Mouse (Mus musculus) forebrain, embryonic 16.5 days (tissue): ENCODE measurements at regions not wholly inside any gene's neighbourhood (a gene's known extent, or its start where the extent isn't known, plus 50 kb on each side); places are given as distances from the start of the nearest gene placed in this dataset.
"Not testable (repeated sequence)": the region's sequence is repeated elsewhere in the genome, so short reads cannot be mapped to it uniquely, and the experiment has no call there.

Experiments
- ATAC-seq: fragments of 200-750 bp; cut with Nextera tagmentation; 2 replicates; pipeline ENCODE4 v1.8.0; 2017; ENCODE audit warnings: mild to moderate bottlenecking, moderate library complexity
- H3K27ac ChIP-seq: fragments of 300-500 bp; sonication (generic); 2 replicates; pipeline ENCODE4 v1.5.1; 2014; ENCODE audit warnings: low read length, control low read depth
- H3K27me3 ChIP-seq: fragments of 300-500 bp; sonication (generic); replicated peaks from 2 replicates; pipeline ENCODE4 v1.6.1; 2014; ENCODE audit warnings: low read length; ENCODE audit not compliant: control insufficient read depth, insufficient read depth
- H3K36me3 ChIP-seq: fragments of 300-500 bp; sonication (generic); 2 replicates; pipeline ENCODE4 v1.6.1; 2014; ENCODE audit not compliant: control insufficient read depth, insufficient read depth
- H3K4me1 ChIP-seq: fragments of 300-500 bp; sonication (generic); replicated peaks from 2 replicates; pipeline ENCODE4 v1.6.1; 2014; ENCODE audit warnings: low read length; ENCODE audit not compliant: control insufficient read depth, insufficient read depth
- H3K4me2 ChIP-seq: fragments of 300-500 bp; sonication (generic); 2 replicates; pipeline ENCODE4 v1.6.1; 2014; ENCODE audit warnings: mild to moderate bottlenecking, low read length, control low read depth
- H3K4me3 ChIP-seq: fragments of 300-500 bp; sonication (generic); replicated peaks from 2 replicates; pipeline ENCODE4 v1.5.1; 2014; ENCODE audit warnings: mild to moderate bottlenecking, low read length, control low read depth
- H3K9ac ChIP-seq: fragments of 300-500 bp; sonication (generic); replicated peaks from 2 replicates; pipeline ENCODE4 v1.6.1; 2014; ENCODE audit warnings: low read depth, low read length, control low read depth
- H3K9me3 ChIP-seq: fragments of 300-500 bp; sonication (generic); 2 replicates; pipeline ENCODE4 v1.6.1; 2016; ENCODE audit warnings: low read length; ENCODE audit not compliant: control insufficient read depth
- WGBS: fragments of 180-500 bp; shearing (Covaris S2); extraction: QIAGEN DNeasy Blood & Tissue Kit; methylation state at CpG from one replicate; pipeline ENCODE4 v1.1.7; 2014; 5-methylcytosine and 5-hydroxymethylcytosine counted together

GRCm38 (mm10) chr9:6845281-6845680, 339.0 kb downstream of the Dync2h1 start:
- not testable (repeated sequence) for ATAC-seq, H3K4me3 ChIP-seq, H3K27me3 ChIP-seq, H3K36me3 ChIP-seq, H3K27ac ChIP-seq, H3K4me1 ChIP-seq, H3K4me2 ChIP-seq, H3K9me3 ChIP-seq, H3K9ac ChIP-seq
- 86% methylated on average over 2 of the region's 2 CpGs for WGBS

- not testable (repeated sequence) for H3K36me3 ChIP-seq, H3K27ac ChIP-seq, ATAC-seq, H3K4me2 ChIP-seq, H3K9me3 ChIP-seq, H3K9ac ChIP-seq, H3K27me3 ChIP-seq, H3K4me3 ChIP-seq, H3K4me1 ChIP-seq
- 94% methylated on average over 5 of the region's 5 CpGs for WGBS
These were observed 349.3 kb downstream of the Dync2h1 start for GRCm38 (mm10) chr9:6834936-6835335.

GRCm38 (mm10) chr9:6834470-6834869, 349.8 kb downstream of the Dync2h1 start:
- Histone ChIP-seq H3K4me2 (no peak overlapping the region), H3K9ac (no peak overlapping the region), H3K27me3 (no peaks in the 10 kb centered on the region), H3K4me1 (no peaks in the 10 kb centered on the region), H3K9me3 (no peaks in the 10 kb centered on the region), H3K4me3 (no peak overlapping the region), H3K27ac (no peak overlapping the region), H3K36me3 (no peaks in the 10 kb centered on the region)
- WGBS, result 75% methylated on average over 5 of the region's 5 CpGs
- no peak for ATAC-seq

GRCm38 (mm10) chr9:6832862-6833261, 351.4 kb downstream of the Dync2h1 start:
- no peak for ATAC-seq
- no peaks in the 10 kb centered on the region for H3K9me3 ChIP-seq
- no peaks in the 10 kb centered on the region for H3K36me3 ChIP-seq
- WGBS, result 29% methylated on average over 2 of the region's 2 CpGs
- H3K27ac ChIP-seq, result no peak overlapping the region
- H3K4me2 ChIP-seq, result no peak overlapping the region
- H3K4me3 ChIP-seq, result no peak overlapping the region
- no peaks in the 10 kb centered on the region for H3K27me3 ChIP-seq
- no peaks in the 10 kb centered on the region for H3K4me1 ChIP-seq
- no peak overlapping the region for H3K9ac ChIP-seq

GRCm38 (mm10) chr9:6831642-6832041, 352.6 kb downstream of the Dync2h1 start:
- H3K9ac ChIP-seq, H3K9me3 ChIP-seq, H3K4me3 ChIP-seq, H3K36me3 ChIP-seq, H3K4me2 ChIP-seq, H3K27ac ChIP-seq, H3K4me1 ChIP-seq, H3K27me3 ChIP-seq, ATAC-seq: not testable (repeated sequence)
- 55% methylated on average over 6 of the region's 6 CpGs for WGBS

GRCm38 (mm10) chr9:6826581-6826980, 357.7 kb downstream of the Dync2h1 start:
- Histone ChIP-seq H3K4me3 (no peak overlapping the region), H3K4me2 (no peak overlapping the region), H3K27me3 (no peaks in the 10 kb centered on the region), H3K27ac (no peak overlapping the region), H3K9me3 (no peaks in the 10 kb centered on the region), H3K4me1 (no peaks in the 10 kb centered on the region), H3K9ac (no peak overlapping the region), H3K36me3 (no peaks in the 10 kb centered on the region)
- WGBS, result 93% methylated on average over 3 of the region's 3 CpGs
- no peak for ATAC-seq

- Histone ChIP-seq H3K27me3 (no peaks in the 10 kb centered on the region), H3K27ac (no peak overlapping the region), H3K36me3 (no peaks in the 10 kb centered on the region), H3K4me1 (no peaks in the 10 kb centered on the region), H3K9me3 (no peaks in the 10 kb centered on the region), H3K4me3 (no peak overlapping the region), H3K4me2 (no peak overlapping the region), H3K9ac (no peak overlapping the region)
- no peak for ATAC-seq
These were observed 358.6 kb downstream of the Dync2h1 start for GRCm38 (mm10) chr9:6825609-6826008.

- H3K36me3 ChIP-seq, H3K27ac ChIP-seq, H3K4me2 ChIP-seq, H3K9me3 ChIP-seq, H3K4me3 ChIP-seq, H3K4me1 ChIP-seq, H3K9ac ChIP-seq, H3K27me3 ChIP-seq, ATAC-seq: not testable (repeated sequence)
- 64% methylated on average over 1 of the region's 1 CpGs for WGBS
These were observed 360.3 kb downstream of the Dync2h1 start for GRCm38 (mm10) chr9:6823946-6824345.

GRCm38 (mm10) chr9:6823536-6823935, 360.7 kb downstream of the Dync2h1 start:
- no peak overlapping the region for H3K4me3 ChIP-seq
- H3K27me3 ChIP-seq, result no peaks in the 10 kb centered on the region
- H3K9me3 ChIP-seq, result no peaks in the 10 kb centered on the region
- no peaks in the 10 kb centered on the region for H3K4me1 ChIP-seq
- no peak overlapping the region for H3K27ac ChIP-seq
- 92% methylated on average over 1 of the region's 1 CpGs for WGBS
- no peak for ATAC-seq
- H3K36me3 ChIP-seq, result no peaks in the 10 kb centered on the region
- no peak overlapping the region for H3K9ac ChIP-seq
- H3K4me2 ChIP-seq, result no peak overlapping the region

- WGBS, result 6% methylated on average over 2 of the region's 2 CpGs
- Histone ChIP-seq H3K4me3 (no peak overlapping the region), H3K36me3 (no peaks in the 10 kb centered on the region), H3K4me1 (no peaks in the 10 kb centered on the region), H3K9ac (no peak overlapping the region), H3K9me3 (no peaks in the 10 kb centered on the region), H3K27ac (no peak overlapping the region), H3K27me3 (no peaks in the 10 kb centered on the region), H3K4me2 (no peak overlapping the region)
- peak; percentile 33; the same call in 1 of the 2 replicates for ATAC-seq
These were observed 407.6 kb downstream of the Dync2h1 start for GRCm38 (mm10) chr9:6776671-6777070.
